Mouse (Mus musculus) hindbrain, postnatal 0 days (tissue): Measurements from ENCODE around the gene Omd. TPM values are rescaled to one million over a fixed set of nuclear protein-coding genes. Genes with fewer than 3 reads are reported as not detected.

Source experiments
- ATAC-seq: fragments of 200-750 bp; cut with Nextera tagmentation; 2 replicates; pipeline ENCODE4 v1.8.0; 2017; ENCODE audit warnings: mild to moderate bottlenecking, moderate TSS enrichment, moderate library complexity
- DNase-seq: peaks from one replicate; pipeline ENCODE4 v3.0.0-alpha.2; 2015; ENCODE audit warnings: low spot score
- H3K27ac ChIP-seq: fragments of 300-500 bp; sonication (generic); 2 replicates; pipeline ENCODE4 v1.5.1; 2014; ENCODE audit warnings: mild to moderate bottlenecking
- H3K27me3 ChIP-seq: fragments of 300-500 bp; sonication (generic); 2 replicates; pipeline ENCODE4 v1.6.1; 2014; ENCODE audit warnings: low read length, mixed read lengths; ENCODE audit not compliant: insufficient read depth
- H3K36me3 ChIP-seq: fragments of 300-500 bp; sonication (generic); 2 replicates; pipeline ENCODE4 v1.6.1; 2014; ENCODE audit warnings: low read length, mixed read lengths; ENCODE audit not compliant: insufficient read depth
- H3K4me1 ChIP-seq: fragments of 300-500 bp; sonication (generic); 2 replicates; pipeline ENCODE4 v1.6.1; 2014; ENCODE audit warnings: antibody characterized with exemption, low read length, mixed read lengths; ENCODE audit not compliant: insufficient read depth
- H3K4me2 ChIP-seq: fragments of 300-500 bp; sonication (generic); 2 replicates; pipeline ENCODE4 v1.6.1; 2014; ENCODE audit warnings: low read depth, mild to moderate bottlenecking, low read length, moderate library complexity, mixed read lengths
- H3K4me3 ChIP-seq: fragments of 300-500 bp; sonication (generic); 2 replicates; pipeline ENCODE4 v1.5.1; 2014; ENCODE audit warnings: low read length
- H3K9ac ChIP-seq: fragments of 300-500 bp; sonication (generic); replicated peaks from 2 replicates; pipeline ENCODE4 v1.6.1; 2014; ENCODE audit warnings: mild to moderate bottlenecking, low read length, moderate library complexity, mixed read lengths
- H3K9me3 ChIP-seq: fragments of 300-500 bp; sonication (generic); 2 replicates; pipeline ENCODE4 v1.6.1; 2016; ENCODE audit warnings: low read length, mixed read lengths
- CTCF ChIP-seq: IDR thresholded peaks from 2 replicates; pipeline ENCODE4 v1.5.1; 2016; ENCODE audit warnings: antibody characterized with exemption, control low read depth, low read depth
- WGBS: fragments of 180-500 bp; shearing (Covaris S2); extraction: QIAGEN DNeasy Blood & Tissue Kit; methylation state at CpG from one replicate; pipeline ENCODE4 v1.1.7; 2014; 5-methylcytosine and 5-hydroxymethylcytosine counted together
- polyA plus RNA-seq: library from polyadenylated mRNA; unstranded; fragments of >200 nt; fragmentation: Nextera tagmentation; extraction: Ambion mirVana; gene quantifications from 2 replicates; pipeline ENCODE4 v1.2.1, GENCODE M21; 2015
- total RNA-seq: library from RNA; depleted of rRNA; stranded (reverse); fragments of >200 nt; gene quantifications from 2 replicates; pipeline ENCODE4 v1.2.3, GENCODE M21; 2014

The Omd gene
- total and polyA plus RNA-seq, 2 experiments from 2014 or later, result 1.4 TPM

GRCm38 (mm10) chr13:49547563-49548150 lies 34.6 kb upstream of the Omd start:
- Histone ChIP-seq H3K9ac (no peak overlapping the region), H3K27ac (no peak overlapping the region), H3K4me2 (no peak overlapping the region), H3K27me3 (no peaks in the 10 kb centered on the region), H3K4me1 (no peaks in the 10 kb centered on the region), H3K4me3 (no peak overlapping the region), H3K36me3 (no peaks in the 10 kb centered on the region), H3K9me3 (no peaks in the 10 kb centered on the region)
- TF ChIP-seq CTCF, result no peak
- DNase-seq, result no peak
- no peak for ATAC-seq
- WGBS, result 73% methylated on average over 1 of the region's 1 CpGs

DNA sequence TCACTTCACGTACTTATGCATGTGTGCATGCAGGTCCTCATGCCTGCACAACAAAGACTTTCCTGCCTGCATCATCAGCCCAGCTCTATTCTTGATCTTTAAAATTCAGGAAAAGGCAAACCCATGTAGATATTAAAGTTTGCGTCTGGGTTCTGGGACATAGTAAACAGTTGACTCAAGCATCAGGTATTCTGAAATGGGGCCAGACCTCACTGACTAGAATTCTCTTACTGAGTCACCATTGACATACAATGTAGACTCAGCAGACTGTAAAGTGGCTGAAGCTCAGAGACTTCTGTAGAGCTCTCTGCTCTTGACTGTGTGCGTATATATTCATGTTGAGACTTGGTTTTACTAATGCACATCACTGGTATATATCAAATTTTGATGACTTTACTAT lies 32.6 kb upstream of the Omd start:
- H3K4me2 ChIP-seq, result no peak overlapping the region
- H3K9ac ChIP-seq, result no peak overlapping the region
- H3K4me3 ChIP-seq, result no peak overlapping the region
- no peak for ATAC-seq
- H3K9me3 ChIP-seq, result no peaks in the 10 kb centered on the region
- H3K4me1 ChIP-seq, result no peaks in the 10 kb centered on the region
- 94% methylated on average over 3 of the region's 3 CpGs for WGBS
- no peaks in the 10 kb centered on the region for H3K27me3 ChIP-seq
- H3K27ac ChIP-seq, result no peak overlapping the region
- TF ChIP-seq CTCF, result no peak
- H3K36me3 ChIP-seq, result no peaks in the 10 kb centered on the region
- no peak for DNase-seq

- H3K4me2 ChIP-seq, result no peak overlapping the region
- no peaks in the 10 kb centered on the region for H3K9me3 ChIP-seq
- H3K9ac ChIP-seq, result no peak overlapping the region
- no peaks in the 10 kb centered on the region for H3K27me3 ChIP-seq
- no peak for DNase-seq
- no peaks in the 10 kb centered on the region for H3K4me1 ChIP-seq
- no peak overlapping the region for H3K27ac ChIP-seq
- TF ChIP-seq CTCF, result no peak
- no peak for ATAC-seq
- no peak overlapping the region for H3K4me3 ChIP-seq
- no peaks in the 10 kb centered on the region for H3K36me3 ChIP-seq
- WGBS, result 84% methylated on average over 5 of the region's 5 CpGs
These were observed 27.7 kb upstream of the Omd start for GRCm38 (mm10) chr13:49554519-49554918.

DNA sequence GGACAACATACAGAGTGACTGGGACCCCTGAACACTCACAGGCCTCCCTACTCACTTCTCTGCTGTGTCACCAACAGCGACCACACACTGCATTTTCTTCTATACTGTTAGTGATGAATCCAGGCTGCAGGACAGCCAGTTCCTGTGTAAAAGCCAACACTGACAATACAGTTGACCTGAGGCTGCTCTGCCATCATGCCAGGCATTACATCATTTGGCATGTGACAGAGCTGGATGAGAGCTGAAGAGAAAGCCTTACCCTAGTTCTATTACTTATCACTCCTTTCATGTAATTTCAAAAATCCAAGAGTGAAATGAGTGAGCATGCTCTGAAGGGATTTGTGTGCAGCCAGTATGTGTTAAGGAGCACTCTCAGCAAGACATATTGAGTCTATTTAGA lies 26.1 kb upstream of the Omd start:
- no peak for ATAC-seq
- 70% methylated on average over 1 of the region's 1 CpGs for WGBS
- Histone ChIP-seq H3K4me3 (no peak overlapping the region), H3K36me3 (no peaks in the 10 kb centered on the region), H3K27me3 (no peaks in the 10 kb centered on the region), H3K4me2 (no peak overlapping the region), H3K4me1 (no peaks in the 10 kb centered on the region), H3K27ac (no peak overlapping the region), H3K9ac (no peak overlapping the region), H3K9me3 (no peaks in the 10 kb centered on the region)
- no peak for TF ChIP-seq CTCF
- DNase-seq, result no peak

GRCm38 (mm10) chr13:49556924-49557323 lies 25.3 kb upstream of the Omd start:
- H3K27ac ChIP-seq, result no peak overlapping the region
- no peak for TF ChIP-seq CTCF
- WGBS, result 71% methylated on average over 1 of the region's 1 CpGs

GRCm38 (mm10) chr13:49559185-49559584 lies 23.1 kb upstream of the Omd start:
- Histone ChIP-seq H3K9ac (no peak overlapping the region), H3K4me1 (no peaks in the 10 kb centered on the region), H3K4me2 (no peak overlapping the region), H3K36me3 (no peaks in the 10 kb centered on the region), H3K9me3 (no peaks in the 10 kb centered on the region), H3K27me3 (no peaks in the 10 kb centered on the region), H3K4me3 (no peak overlapping the region), H3K27ac (no peak overlapping the region)
- DNase-seq (peak; percentile 44), ATAC-seq (no peak)
- WGBS, result 32% methylated on average over 2 of the region's 2 CpGs
- peak; percentile 58 for TF ChIP-seq CTCF

More at GRCm38 (mm10) chr13:49556924-49557323, 25.3 kb upstream of the Omd start:
- H3K4me2 ChIP-seq, result no peak overlapping the region
- H3K4me1 ChIP-seq, result no peaks in the 10 kb centered on the region
- ATAC-seq (no peak), DNase-seq (no peak)
- no peak overlapping the region for H3K9ac ChIP-seq
- H3K36me3 ChIP-seq, result no peaks in the 10 kb centered on the region
- H3K4me3 ChIP-seq, result no peak overlapping the region
- H3K27me3 ChIP-seq, result no peaks in the 10 kb centered on the region
- no peaks in the 10 kb centered on the region for H3K9me3 ChIP-seq

DNA sequence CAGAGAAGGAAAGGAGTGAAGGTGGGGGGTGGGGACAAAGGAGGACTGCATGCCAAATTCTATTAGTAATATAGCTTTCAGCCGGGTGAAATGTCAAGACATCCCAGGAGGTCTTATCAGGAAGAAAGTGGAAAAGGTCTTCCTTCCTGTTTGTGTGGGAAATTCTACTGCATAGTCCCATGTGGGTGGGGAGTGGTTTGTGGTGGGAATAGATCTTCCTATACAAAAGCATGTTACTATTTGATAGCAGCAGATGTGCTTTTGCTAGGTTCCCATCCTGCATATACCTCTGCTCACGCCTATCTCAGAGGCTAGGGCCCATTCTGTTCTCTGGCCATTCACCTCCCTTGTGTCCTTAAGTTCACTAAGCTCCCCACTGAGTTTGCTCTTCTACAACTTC lies 21.4 kb upstream of the Omd start:
- WGBS, result 65% methylated on average over 2 of the region's 2 CpGs
- no peak for DNase-seq
- no peaks in the 10 kb centered on the region for H3K9me3 ChIP-seq
- H3K4me1 ChIP-seq, result no peaks in the 10 kb centered on the region
- H3K27me3 ChIP-seq, result no peaks in the 10 kb centered on the region
- H3K4me2 ChIP-seq, result no peak overlapping the region
- H3K27ac ChIP-seq, result no peak overlapping the region
- H3K4me3 ChIP-seq, result no peak overlapping the region
- no peak for TF ChIP-seq CTCF
- H3K9ac ChIP-seq, result no peak overlapping the region
- no peaks in the 10 kb centered on the region for H3K36me3 ChIP-seq
- no peak for ATAC-seq
